ENCODE assay signal across 8 mouse cellular contexts in genomic region chr10:79881981-79882380, GRCm38 (mm10). TPM values are rescaled to one million over a fixed set of nuclear protein-coding genes. Genes with fewer than 3 reads are reported as not detected.
DNase-seq lines count a peak whose midpoint lies in the region; ATAC-seq and TF ChIP-seq lines count a peak whose summit lies in the region.

No protein-coding gene starts in this region.

- H3K4me1 ChIP-seq in heart, adult 2 months (ENCODE audit: control insufficient read depth, insufficient read depth, low read length): peaks cover 6% of the 10 kb centered on the region
- H3K4me1 ChIP-seq in hindbrain, embryonic 15.5 days (replicated peaks): peaks cover 10% of the 10 kb centered on the region
- H3K4me1 ChIP-seq in megakaryocyte, embryonic 14.5 days: peaks cover 96% of the 10 kb centered on the region

- TF ChIP-seq CTCF in heart, adult 2 months (IDR thresholded peaks at IDR 0.05): no peak

- H3K36me3 ChIP-seq in heart, adult 2 months (ENCODE audit: control insufficient read depth, insufficient read depth, low read length): no peaks in the 10 kb centered on the region
- H3K36me3 ChIP-seq in hindbrain, embryonic 15.5 days: no peaks in the 10 kb centered on the region
- no peaks in the 10 kb centered on the region for H3K36me3 ChIP-seq in megakaryocyte, embryonic 14.5 days (replicated peaks; ENCODE audit: low read length)

- intact Hi-C loops in heart, adult 2 months (cut with DNase I): loop anchor here (2.0 to 5.0 kb wide), 2 partner anchors 25 to 50 kb away; no protein-coding TSS in a partner anchor
- intact Hi-C loops in heart, postnatal 14 days (cut with DNase I): loop anchor here (2.0 kb wide), 2 partner anchors 41 to 47 kb away; no protein-coding TSS in a partner anchor

- ATAC-seq in common myeloid progenitor, adult 5-6 weeks (replicated peaks; ENCODE audit: low read depth, poor library complexity, severe bottlenecking): peak; percentile 23; the same call in 1 of the 2 replicates
- ATAC-seq in hindbrain, embryonic 15.5 days (ENCODE audit: low FRiP score, low read depth): no peak

- TF ChIP-seq EP300 in heart, adult 2 months (IDR thresholded peaks at IDR 0.05; ENCODE audit: insufficient read depth, low read depth, low read length): no peak

- H3K4me2 ChIP-seq in hindbrain, embryonic 15.5 days: peak overlapping the region; percentile 35

- H3K27ac ChIP-seq in heart, adult 2 months: no peak overlapping the region
- no peak overlapping the region for H3K27ac ChIP-seq in hindbrain, embryonic 15.5 days (replicated peaks)

- H3K9me3 ChIP-seq in hindbrain, embryonic 15.5 days: no peaks in the 10 kb centered on the region
- no peaks in the 10 kb centered on the region for H3K9me3 ChIP-seq in megakaryocyte, embryonic 14.5 days

- no peaks in the 10 kb centered on the region for H3K79me2 ChIP-seq in heart, adult 2 months (replicated peaks; ENCODE audit: control insufficient read depth, insufficient read depth, low read length)

- H3K4me3 ChIP-seq in heart, adult 2 months: no peak overlapping the region
- H3K4me3 ChIP-seq in hindbrain, embryonic 15.5 days: no peak overlapping the region
- H3K4me3 ChIP-seq in megakaryocyte, embryonic 14.5 days (replicated peaks): peak overlapping the region; percentile 91

- WGBS in heart, adult 2 months: 12% methylated on average over 22 of the region's 22 CpGs
- WGBS in hindbrain, embryonic 15.5 days: 8% methylated on average over 22 of the region's 22 CpGs

- H3K9ac ChIP-seq in heart, adult 2 months (ENCODE audit: low read depth, low read length): 0 out of 2 replicates have a peak overlapping the region, but pooled peaks have one; percentile 16
- H3K9ac ChIP-seq in hindbrain, embryonic 15.5 days: no peak overlapping the region

- TF ChIP-seq POLR2A in heart, adult 2 months (IDR thresholded peaks at IDR 0.05; ENCODE audit: insufficient read depth, low read depth, low read length): no peak

- H3K27me3 ChIP-seq in heart, adult 2 months (ENCODE audit: control insufficient read depth, insufficient read depth, low read length): no peaks in the 10 kb centered on the region
- H3K27me3 ChIP-seq in hindbrain, embryonic 15.5 days: peaks cover 18% of the 10 kb centered on the region
- H3K27me3 ChIP-seq in megakaryocyte, embryonic 14.5 days (replicated peaks): no peaks in the 10 kb centered on the region

- DNase-seq in heart, adult 2 months: no peak
- no peak for DNase-seq in heart, postnatal 14 days
- no peak for DNase-seq in left cerebral cortex, adult 8-10 months (ENCODE audit: low spot score in 2 of 2)
- DNase-seq in layer of hippocampus, adult 8-10 months (ENCODE audit: low spot score in 2 of 2): no peak
- DNase-seq in urinary bladder, postnatal 10 days (ENCODE audit: low spot score): no peak

RNA-seq across cellular contexts. Expression of gene Elane, which starts 4.1 kb away (rescaled TPM):
- not detected for total RNA-seq in heart, adult 2 months (2021)
- polyA plus RNA-seq in heart, adult 2 months (2012; rRNA removed): 0.23 TPM in 1 of 2 replicates, not detected in the other
- total RNA-seq in heart, postnatal 14 days (2021): not detected
- total RNA-seq in common myeloid progenitor, adult 5-6 weeks (2017): 61.2 and 92.1 TPM in 2 replicates
- 0.16 TPM in 1 of 2 replicates, not detected in the other for polyA plus RNA-seq in hindbrain, embryonic 15.5 days (2015; fragmentation: Nextera tagmentation; extraction: Ambion mirVana)
- 5.6 and 23.2 TPM in 2 replicates for polyA plus RNA-seq in megakaryocyte, embryonic 14.5 days (2012; ENCODE audit: insufficient read depth, low replicate concordance)
- not detected for total RNA-seq in left cerebral cortex, adult 8-10 months (2022)
- total RNA-seq in layer of hippocampus, adult 8-10 months (2022): not detected

RNA-seq across cellular contexts. Expression of gene Plppr3, which starts 7.5 kb away (rescaled TPM):
- under 1 TPM; 0.20 to 0.31 TPM for total RNA-seq in heart, adult 2 months (2021)
- polyA plus RNA-seq in heart, adult 2 months (2012; rRNA removed): 0.50 and 0.80 TPM in 2 replicates
- under 1 TPM; 0.20 to 0.29 TPM for total RNA-seq in heart, postnatal 14 days (2021)
- total RNA-seq in common myeloid progenitor, adult 5-6 weeks (2017): 40.8 and 46.6 TPM in 2 replicates
- polyA plus RNA-seq in hindbrain, embryonic 15.5 days (2015; fragmentation: Nextera tagmentation; extraction: Ambion mirVana): 383 and 417 TPM in 2 replicates
- 0.80 and 16.9 TPM in 2 replicates for polyA plus RNA-seq in megakaryocyte, embryonic 14.5 days (2012; ENCODE audit: insufficient read depth, low replicate concordance)
- total RNA-seq in left cerebral cortex, adult 8-10 months (2022): 10 to 100 TPM; 49.7 to 56.0 (median 52.7) TPM
- total RNA-seq in layer of hippocampus, adult 8-10 months (2022): 10 to 100 TPM; 34.6 to 41.0 (median 38.0) TPM

RNA-seq across cellular contexts. Expression of gene Prtn3, which starts 7.7 kb away (rescaled TPM):
- total RNA-seq in heart, adult 2 months (2021): 1 to 10 TPM in 1 of 2 experiments, under 1 TPM in 1; 0.55 to 1.2 TPM
- 0.84 TPM in 1 of 2 replicates, not detected in the other for polyA plus RNA-seq in heart, adult 2 months (2012; rRNA removed)
- under 1 TPM in 1 of 2 experiments, not detected in 1; 0.29 TPM for total RNA-seq in heart, postnatal 14 days (2021)
- total RNA-seq in common myeloid progenitor, adult 5-6 weeks (2017): 131 and 159 TPM in 2 replicates
- 11.0 and 11.3 TPM in 2 replicates for polyA plus RNA-seq in hindbrain, embryonic 15.5 days (2015; fragmentation: Nextera tagmentation; extraction: Ambion mirVana)
- polyA plus RNA-seq in megakaryocyte, embryonic 14.5 days (2012; ENCODE audit: insufficient read depth, low replicate concordance): 96.7 and 434 TPM in 2 replicates
- 1 to 10 TPM; 2.4 to 3.2 (median 2.7) TPM for total RNA-seq in left cerebral cortex, adult 8-10 months (2022)
- total RNA-seq in layer of hippocampus, adult 8-10 months (2022): 1 to 10 TPM; 1.2 to 2.3 (median 1.5) TPM

RNA-seq across cellular contexts. Expression of gene Cfd, which starts 8.7 kb away (rescaled TPM):
- 10 to 100 TPM; 22.9 to 98.7 TPM for total RNA-seq in heart, adult 2 months (2021)
- 85.9 and 490 TPM in 2 replicates for polyA plus RNA-seq in heart, adult 2 months (2012; rRNA removed)
- total RNA-seq in heart, postnatal 14 days (2021): 10 to 100 TPM; 14.2 to 77.3 TPM
- total RNA-seq in common myeloid progenitor, adult 5-6 weeks (2017): not detected in 2 replicates
- not detected in 2 replicates for polyA plus RNA-seq in hindbrain, embryonic 15.5 days (2015; fragmentation: Nextera tagmentation; extraction: Ambion mirVana)
- polyA plus RNA-seq in megakaryocyte, embryonic 14.5 days (2012; ENCODE audit: insufficient read depth, low replicate concordance): not detected in 2 replicates
- total RNA-seq in left cerebral cortex, adult 8-10 months (2022): not detected
- under 1 TPM in 1 of 4 experiments, not detected in 3; 0.39 TPM for total RNA-seq in layer of hippocampus, adult 8-10 months (2022)

RNA-seq across cellular contexts. Expression of gene Med16, which starts 26.7 kb away (rescaled TPM):
- 10 to 100 TPM; 40.8 to 54.1 TPM for total RNA-seq in heart, adult 2 months (2021)
- 54.9 and 62.4 TPM in 2 replicates for polyA plus RNA-seq in heart, adult 2 months (2012; rRNA removed)
- total RNA-seq in heart, postnatal 14 days (2021): 10 to 100 TPM; 48.3 to 51.5 TPM
- total RNA-seq in common myeloid progenitor, adult 5-6 weeks (2017): 17.3 and 19.3 TPM in 2 replicates
- 51.2 and 54.2 TPM in 2 replicates for polyA plus RNA-seq in hindbrain, embryonic 15.5 days (2015; fragmentation: Nextera tagmentation; extraction: Ambion mirVana)
- 32.2 and 85.7 TPM in 2 replicates for polyA plus RNA-seq in megakaryocyte, embryonic 14.5 days (2012; ENCODE audit: insufficient read depth, low replicate concordance)
- 10 to 100 TPM; 51.9 to 68.0 (median 61.4) TPM for total RNA-seq in left cerebral cortex, adult 8-10 months (2022)
- 10 to 100 TPM; 50.4 to 61.2 (median 57.1) TPM for total RNA-seq in layer of hippocampus, adult 8-10 months (2022)

Comparison
In these comparisons a context has a peak if more than half of its experiments do, and no peak if none do; other contexts are left out.
1. RNA of gene Elane, which starts 4.1 kb away (total RNA-seq): 61.2 to 92.1 TPM in common myeloid progenitor, adult 5-6 weeks; not detected in heart, adult 2 months, not detected in heart, postnatal 14 days, not detected in left cerebral cortex, adult 8-10 months and not detected in layer of hippocampus, adult 8-10 months; every median in the first group is over 10 times any median in the second.
2. RNA of gene Plppr3, which starts 7.5 kb away (total RNA-seq): 49.7 to 56.0 TPM in left cerebral cortex, adult 8-10 months, 40.8 to 46.6 TPM in common myeloid progenitor, adult 5-6 weeks and 34.6 to 41.0 TPM in layer of hippocampus, adult 8-10 months; 0.20 to 0.31 TPM in heart, adult 2 months and 0.20 to 0.29 TPM in heart, postnatal 14 days; every median in the first group is over 10 times any median in the second.
3. RNA of gene Prtn3, which starts 7.7 kb away (total RNA-seq): 131 to 159 TPM in common myeloid progenitor, adult 5-6 weeks; 2.4 to 3.2 TPM in left cerebral cortex, adult 8-10 months, 1.2 to 2.3 TPM in layer of hippocampus, adult 8-10 months, 0.55 to 1.2 TPM in heart, adult 2 months and 0.29 TPM in heart, postnatal 14 days; every median in the first group is over 10 times any median in the second.